Mouse (Mus musculus) forebrain, embryonic 15.5 days (tissue): ENCODE measurements around the gene Sema3c. TPM values are rescaled to one million over a fixed set of nuclear protein-coding genes. Genes with fewer than 3 reads are reported as not detected.
A peak's percentile ranks its signal among the peaks of the same experiment; 100 is the strongest.

ENCODE experiments used
- ATAC-seq: fragments of 200-750 bp; cut with Nextera tagmentation; replicated peaks from 2 replicates; pipeline ENCODE4 v1.8.0; 2017; ENCODE audit warnings: mild to moderate bottlenecking, moderate TSS enrichment, moderate library complexity
- H3K27ac ChIP-seq: fragments of 300-500 bp; sonication (generic); replicated peaks from 2 replicates; pipeline ENCODE4 v1.5.1; 2015; ENCODE audit warnings: mild to moderate bottlenecking, inconsistent platforms
- H3K27me3 ChIP-seq: fragments of 300-500 bp; sonication (generic); 2 replicates; pipeline ENCODE4 v1.6.1; 2015; ENCODE audit warnings: inconsistent platforms
- H3K36me3 ChIP-seq: fragments of 300-500 bp; sonication (generic); 2 replicates; pipeline ENCODE4 v1.6.1; 2015; ENCODE audit warnings: mild to moderate bottlenecking, inconsistent platforms
- H3K4me1 ChIP-seq: fragments of 300-500 bp; sonication (generic); 2 replicates; pipeline ENCODE4 v1.6.1; 2015; ENCODE audit warnings: inconsistent platforms
- H3K4me2 ChIP-seq: fragments of 300-500 bp; sonication (generic); replicated peaks from 2 replicates; pipeline ENCODE4 v1.6.1; 2015; ENCODE audit warnings: mild to moderate bottlenecking, inconsistent platforms
- H3K4me3 ChIP-seq: fragments of 300-500 bp; sonication (generic); 2 replicates; pipeline ENCODE4 v1.5.1; 2015; ENCODE audit warnings: mild to moderate bottlenecking, inconsistent platforms
- H3K9ac ChIP-seq: fragments of 300-500 bp; sonication (generic); replicated peaks from 2 replicates; pipeline ENCODE4 v1.6.1; 2015; ENCODE audit warnings: mild to moderate bottlenecking, inconsistent platforms
- H3K9me3 ChIP-seq: fragments of 300-500 bp; sonication (generic); 2 replicates; pipeline ENCODE4 v1.6.1; 2016; ENCODE audit warnings: inconsistent platforms
- WGBS: fragments of 180-500 bp; shearing (Covaris S2); methylation state at CpG from one replicate; pipeline ENCODE4 v1.1.7; 2015; ENCODE audit warnings: mixed read lengths; 5-methylcytosine and 5-hydroxymethylcytosine counted together
- polyA plus RNA-seq: library from polyadenylated mRNA; unstranded; fragments of >200 nt; fragmentation: Nextera tagmentation; extraction: Ambion mirVana; gene quantifications from 2 replicates; pipeline ENCODE4 v1.2.1, GENCODE M21; 2015

The Sema3c gene
- polyA plus RNA-seq, 1 experiment from 2014 or later: 34.9 TPM

- H3K4me3 ChIP-seq: no peak overlapping the region
- H3K9ac ChIP-seq: no peak overlapping the region
- no peak overlapping the region for H3K27ac ChIP-seq
- no peaks in the 10 kb centered on the region for H3K27me3 ChIP-seq
- no peak for ATAC-seq
- whole genome bisulfite sequencing: 61% methylated on average over 2 of the region's 2 CpGs
- peaks cover 23% of the 10 kb centered on the region for H3K4me1 ChIP-seq
- H3K9me3 ChIP-seq: no peaks in the 10 kb centered on the region
- no peaks in the 10 kb centered on the region for H3K36me3 ChIP-seq
- no peak overlapping the region for H3K4me2 ChIP-seq
Observed at GRCm38 (mm10) chr5:17584299-17584945, 10.3 kb downstream of the Sema3c start.

GRCm38 (mm10) chr5:17586518-17587210 is 12.6 kb downstream of the Sema3c start:
- Histone ChIP-seq H3K9ac (no peak overlapping the region), H3K4me1 (peaks cover 23% of the 10 kb centered on the region), H3K27ac (peak overlapping the region; percentile 29), H3K4me2 (no peak overlapping the region), H3K9me3 (no peaks in the 10 kb centered on the region), H3K4me3 (no peak overlapping the region), H3K27me3 (no peaks in the 10 kb centered on the region), H3K36me3 (no peaks in the 10 kb centered on the region)
- WGBS: 12% methylated on average over 2 of the region's 2 CpGs
- ATAC-seq: peak; percentile 93

GRCm38 (mm10) chr5:17591908-17592307 is 17.8 kb downstream of the Sema3c start:
- no peak for ATAC-seq
- no peak overlapping the region for H3K4me3 ChIP-seq
- H3K4me2 ChIP-seq: no peak overlapping the region
- peaks cover 6% of the 10 kb centered on the region for H3K4me1 ChIP-seq
- no peaks in the 10 kb centered on the region for H3K9me3 ChIP-seq
- no peak overlapping the region for H3K27ac ChIP-seq
- WGBS: 94% methylated on average over 3 of the region's 3 CpGs
- no peaks in the 10 kb centered on the region for H3K27me3 ChIP-seq
- no peak overlapping the region for H3K9ac ChIP-seq
- no peaks in the 10 kb centered on the region for H3K36me3 ChIP-seq

- Histone ChIP-seq H3K4me2 (no peak overlapping the region), H3K36me3 (no peaks in the 10 kb centered on the region), H3K9me3 (no peaks in the 10 kb centered on the region), H3K27ac (no peak overlapping the region), H3K9ac (no peak overlapping the region), H3K4me1 (no peaks in the 10 kb centered on the region), H3K27me3 (no peaks in the 10 kb centered on the region), H3K4me3 (no peak overlapping the region)
- 90% methylated on average over 4 of the region's 4 CpGs for WGBS
- no peak for ATAC-seq
Observed at GRCm38 (mm10) chr5:17601700-17602099, 27.6 kb downstream of the Sema3c start.

GRCm38 (mm10) chr5:17620619-17621018 is 46.5 kb downstream of the Sema3c start:
- no peak for ATAC-seq
- no peaks in the 10 kb centered on the region for H3K9me3 ChIP-seq
- H3K36me3 ChIP-seq: no peaks in the 10 kb centered on the region
- no peak overlapping the region for H3K9ac ChIP-seq
- no peaks in the 10 kb centered on the region for H3K4me1 ChIP-seq
- 75% methylated on average over 2 of the region's 2 CpGs for WGBS
- H3K4me3 ChIP-seq: no peak overlapping the region
- H3K4me2 ChIP-seq: no peak overlapping the region
- H3K27ac ChIP-seq: no peak overlapping the region
- H3K27me3 ChIP-seq: no peaks in the 10 kb centered on the region

GRCm38 (mm10) chr5:17622564-17622963 is 48.5 kb downstream of the Sema3c start:
- WGBS: 34% methylated on average over 2 of the region's 2 CpGs
- Histone ChIP-seq H3K4me1 (no peaks in the 10 kb centered on the region), H3K9me3 (no peaks in the 10 kb centered on the region), H3K36me3 (no peaks in the 10 kb centered on the region), H3K9ac (no peak overlapping the region), H3K27me3 (no peaks in the 10 kb centered on the region), H3K4me2 (no peak overlapping the region), H3K4me3 (no peak overlapping the region), H3K27ac (no peak overlapping the region)
- no peak for ATAC-seq

- Histone ChIP-seq H3K4me2 (no peak overlapping the region), H3K27me3 (no peaks in the 10 kb centered on the region), H3K27ac (no peak overlapping the region), H3K9ac (no peak overlapping the region), H3K4me1 (no peaks in the 10 kb centered on the region), H3K9me3 (no peaks in the 10 kb centered on the region), H3K36me3 (no peaks in the 10 kb centered on the region), H3K4me3 (no peak overlapping the region)
- ATAC-seq: no peak
- WGBS: 42% methylated on average over 1 of the region's 1 CpGs
Observed at GRCm38 (mm10) chr5:17628606-17629005, 54.5 kb downstream of the Sema3c start.

GRCm38 (mm10) chr5:17629599-17629998 is 55.5 kb downstream of the Sema3c start:
- no peak overlapping the region for H3K4me3 ChIP-seq
- H3K4me1 ChIP-seq: no peaks in the 10 kb centered on the region
- 71% methylated on average over 3 of the region's 3 CpGs for WGBS
- H3K9ac ChIP-seq: no peak overlapping the region
- no peaks in the 10 kb centered on the region for H3K9me3 ChIP-seq
- H3K27me3 ChIP-seq: no peaks in the 10 kb centered on the region
- H3K36me3 ChIP-seq: no peaks in the 10 kb centered on the region
- no peak overlapping the region for H3K4me2 ChIP-seq
- no peak for ATAC-seq
- no peak overlapping the region for H3K27ac ChIP-seq

- no peak overlapping the region for H3K27ac ChIP-seq
- no peak overlapping the region for H3K4me2 ChIP-seq
- H3K9ac ChIP-seq: no peak overlapping the region
- ATAC-seq: no peak
- no peaks in the 10 kb centered on the region for H3K36me3 ChIP-seq
- H3K27me3 ChIP-seq: no peaks in the 10 kb centered on the region
- H3K4me1 ChIP-seq: no peaks in the 10 kb centered on the region
- H3K4me3 ChIP-seq: no peak overlapping the region
- H3K9me3 ChIP-seq: no peaks in the 10 kb centered on the region
- WGBS: 92% methylated on average over 3 of the region's 3 CpGs
Observed at GRCm38 (mm10) chr5:17639519-17639918, 65.4 kb downstream of the Sema3c start.

GRCm38 (mm10) chr5:17647643-17648226 is 73.7 kb downstream of the Sema3c start:
- H3K4me2 ChIP-seq: no peak overlapping the region
- H3K9me3 ChIP-seq: no peaks in the 10 kb centered on the region
- H3K27me3 ChIP-seq: no peaks in the 10 kb centered on the region
- no peak overlapping the region for H3K4me3 ChIP-seq
- H3K4me1 ChIP-seq: no peaks in the 10 kb centered on the region
- no peaks in the 10 kb centered on the region for H3K36me3 ChIP-seq
- 33% methylated on average over 7 of the region's 7 CpGs for WGBS
- peak; percentile 82 for ATAC-seq
- H3K9ac ChIP-seq: no peak overlapping the region
- H3K27ac ChIP-seq: no peak overlapping the region

- ATAC-seq: no peak
- Histone ChIP-seq H3K4me3 (no peak overlapping the region), H3K27ac (no peak overlapping the region), H3K27me3 (no peaks in the 10 kb centered on the region), H3K9ac (no peak overlapping the region), H3K4me2 (no peak overlapping the region), H3K9me3 (no peaks in the 10 kb centered on the region), H3K36me3 (no peaks in the 10 kb centered on the region), H3K4me1 (no peaks in the 10 kb centered on the region)
- WGBS: 56% methylated on average over 1 of the region's 1 CpGs
Observed at GRCm38 (mm10) chr5:17648865-17649542, 74.9 kb downstream of the Sema3c start.

- WGBS: 68% methylated on average over 3 of the region's 3 CpGs
- ATAC-seq: no peak
- Histone ChIP-seq H3K9ac (no peak overlapping the region), H3K9me3 (no peaks in the 10 kb centered on the region), H3K27me3 (no peaks in the 10 kb centered on the region), H3K4me3 (no peak overlapping the region), H3K36me3 (no peaks in the 10 kb centered on the region), H3K4me2 (no peak overlapping the region), H3K27ac (no peak overlapping the region), H3K4me1 (no peaks in the 10 kb centered on the region)
Observed at GRCm38 (mm10) chr5:17661223-17661622, 87.1 kb downstream of the Sema3c start.
